Comparison of ENCODE assay signal across 8 mouse cellular contexts in the genomic region with DNA sequence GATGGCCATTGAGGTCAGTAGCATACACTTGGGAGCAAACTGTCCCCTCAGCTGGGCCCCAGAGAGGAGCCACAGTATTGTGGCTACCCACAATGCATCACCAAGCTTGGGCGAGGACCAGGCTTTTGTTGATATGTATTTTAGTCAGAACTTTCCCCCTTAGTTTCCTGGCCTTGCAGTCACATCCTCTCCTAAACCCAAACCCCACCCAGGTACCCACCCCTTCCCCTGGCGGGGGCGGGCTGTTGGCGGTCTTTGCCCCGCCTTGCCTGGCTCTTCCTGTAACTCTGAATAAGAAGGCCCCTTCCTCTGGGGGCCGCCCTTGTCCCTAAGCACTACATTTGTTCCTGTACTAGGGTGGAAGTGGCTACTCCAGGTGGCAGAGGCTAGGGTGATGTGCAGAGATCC. TPM values are rescaled to one million over a fixed set of nuclear protein-coding genes. Genes with fewer than 3 reads are reported as not detected.
A peak's percentile ranks its signal among the peaks of the same experiment; 100 is the strongest.
DNase-seq lines count a peak whose midpoint lies in the region; ATAC-seq lines count a peak whose summit lies in the region.

No protein-coding gene starts in this region.

- no peaks in the 10 kb centered on the region for H3K36me3 ChIP-seq in heart, embryonic 14.5 days (ENCODE audit: control insufficient read depth, insufficient read depth, low read length)
- no peaks in the 10 kb centered on the region for H3K36me3 ChIP-seq in limb, embryonic 15.5 days
- no peaks in the 10 kb centered on the region for H3K36me3 ChIP-seq in hindbrain, embryonic 16.5 days (ENCODE audit: control insufficient read depth, insufficient read depth, low read length)

- H3K9me3 ChIP-seq in heart, embryonic 14.5 days (ENCODE audit: control insufficient read depth, low read length) = no peaks in the 10 kb centered on the region
- no peaks in the 10 kb centered on the region for H3K9me3 ChIP-seq in limb, embryonic 15.5 days
- H3K9me3 ChIP-seq in hindbrain, embryonic 16.5 days (ENCODE audit: control insufficient read depth, low read length) = no peaks in the 10 kb centered on the region

- ATAC-seq in heart, embryonic 14.5 days (ENCODE audit: insufficient number of reproducible peaks, insufficient read depth, low FRiP score, low read depth) = peak; percentile 12; the same call in 1 of the 2 replicates
- no peak for ATAC-seq in limb, embryonic 15.5 days (ENCODE audit: insufficient number of reproducible peaks, low FRiP score, low TSS enrichment, low read depth)
- no peak for ATAC-seq in hindbrain, embryonic 16.5 days

- H3K4me2 ChIP-seq in heart, embryonic 14.5 days (ENCODE audit: low read length) = peak overlapping the region; percentile 38; the same call in 1 of the 2 replicates
- H3K4me2 ChIP-seq in limb, embryonic 15.5 days = no peak overlapping the region
- H3K4me2 ChIP-seq in hindbrain, embryonic 16.5 days (ENCODE audit: low read length) = no peak overlapping the region

- H3K4me1 ChIP-seq in heart, embryonic 14.5 days (ENCODE audit: control insufficient read depth in 2 of 2, insufficient read depth in 2 of 2, low read length in 2 of 2) = peaks cover 9 to 16% of the 10 kb centered on the region in 2 experiments; a peak in 2 of 4 replicates
- peaks cover 28% of the 10 kb centered on the region for H3K4me1 ChIP-seq in limb, embryonic 15.5 days
- peaks cover 14% of the 10 kb centered on the region; the same call in 1 of the 2 replicates for H3K4me1 ChIP-seq in hindbrain, embryonic 16.5 days (ENCODE audit: control insufficient read depth, insufficient read depth, low read depth, low read length)

- WGBS in heart, embryonic 14.5 days = 41% methylated on average over 6 of the region's 6 CpGs
- 40% methylated on average over 6 of the region's 6 CpGs for WGBS in limb, embryonic 15.5 days
- 47% methylated on average over 6 of the region's 6 CpGs for WGBS in hindbrain, embryonic 16.5 days

- DNase-seq in 3134 (ENCODE audit: extremely low read depth, insufficient read length, low spot score) = peak; percentile 78
- DNase-seq in adrenal gland, adult (ENCODE audit: inconsistent age in 2 of 2, low spot score in 1 of 2) = peak; percentile 76 to 81
- DNase-seq in natural killer cell, adult 2 months (ENCODE audit: low spot score in 2 of 2) = peak; percentile 87 to 88
- DNase-seq in right cerebral cortex, postnatal 25 days = no peak
- DNase-seq in layer of hippocampus, adult 9-10 months (ENCODE audit: low spot score) = no peak

- H3K27me3 ChIP-seq in heart, embryonic 14.5 days (ENCODE audit: control insufficient read depth, insufficient read depth, low read length) = peaks cover 35% of the 10 kb centered on the region
- peaks cover 47% of the 10 kb centered on the region for H3K27me3 ChIP-seq in limb, embryonic 15.5 days
- peaks cover 33% of the 10 kb centered on the region for H3K27me3 ChIP-seq in hindbrain, embryonic 16.5 days (replicated peaks; ENCODE audit: control insufficient read depth, insufficient read depth, low read length)

- 0 out of 4 replicates have a peak overlapping the region, but pooled peaks of 1 of the 2 experiments have one; percentile 2 for H3K4me3 ChIP-seq in heart, embryonic 14.5 days (ENCODE audit: control insufficient read depth in 1 of 2, insufficient read depth in 1 of 2, low read depth in 1 of 2, low read length in 2 of 2)
- no peak overlapping the region for H3K4me3 ChIP-seq in limb, embryonic 15.5 days
- no peak overlapping the region for H3K4me3 ChIP-seq in hindbrain, embryonic 16.5 days (ENCODE audit: low read length)

- no peak overlapping the region for H3K9ac ChIP-seq in heart, embryonic 14.5 days (ENCODE audit: low read length)
- H3K9ac ChIP-seq in limb, embryonic 15.5 days = no peak overlapping the region
- no peak overlapping the region for H3K9ac ChIP-seq in hindbrain, embryonic 16.5 days (ENCODE audit: low read depth, low read length)

- 0 out of 4 replicates have a peak overlapping the region, but pooled peaks of 1 of the 2 experiments have one; percentile 38 for H3K27ac ChIP-seq in heart, embryonic 14.5 days (replicated peaks in 1 of 2; ENCODE audit: control insufficient read depth in 1 of 2, insufficient read depth in 1 of 2, low read depth in 2 of 2, low read length in 2 of 2)
- 0 out of 2 replicates have a peak overlapping the region, but pooled peaks have one; percentile 18 for H3K27ac ChIP-seq in limb, embryonic 15.5 days
- H3K27ac ChIP-seq in hindbrain, embryonic 16.5 days (ENCODE audit: low read depth, low read length) = no peak overlapping the region

RNA-seq across cellular contexts. Expression of a gene that starts 3.7 kb away (rescaled TPM):
- polyA plus RNA-seq in heart, embryonic 14.5 days (2014; fragmentation: Nextera tagmentation; extraction: Ambion mirVana) = 2.8 TPM in 2 replicates
- 3.3 and 3.8 TPM in 2 replicates for polyA plus RNA-seq in limb, embryonic 15.5 days (2015; fragmentation: Nextera tagmentation; extraction: Ambion mirVana)
- polyA plus RNA-seq in hindbrain, embryonic 16.5 days (2015; fragmentation: Nextera tagmentation; extraction: Ambion mirVana) = 3.2 and 3.3 TPM in 2 replicates

RNA-seq across cellular contexts. Expression of a gene that starts 18.6 kb away (rescaled TPM):
- polyA plus RNA-seq in heart, embryonic 14.5 days (2014; fragmentation: Nextera tagmentation; extraction: Ambion mirVana) = 0.23 TPM in 1 of 2 replicates, not detected in the other
- polyA plus RNA-seq in limb, embryonic 15.5 days (2015; fragmentation: Nextera tagmentation; extraction: Ambion mirVana) = 150 and 151 TPM in 2 replicates
- 0.31 and 0.32 TPM in 2 replicates for polyA plus RNA-seq in hindbrain, embryonic 16.5 days (2015; fragmentation: Nextera tagmentation; extraction: Ambion mirVana)

RNA-seq across cellular contexts. Expression of a gene that starts 21.0 kb away (rescaled TPM):
- polyA plus RNA-seq in heart, embryonic 14.5 days (2014; fragmentation: Nextera tagmentation; extraction: Ambion mirVana) = 0.34 TPM in 1 of 2 replicates, not detected in the other
- 23.4 and 24.1 TPM in 2 replicates for polyA plus RNA-seq in limb, embryonic 15.5 days (2015; fragmentation: Nextera tagmentation; extraction: Ambion mirVana)
- polyA plus RNA-seq in hindbrain, embryonic 16.5 days (2015; fragmentation: Nextera tagmentation; extraction: Ambion mirVana) = 0.49 and 0.80 TPM in 2 replicates

RNA-seq across cellular contexts. Expression of a gene that starts 25.5 kb away (rescaled TPM):
- polyA plus RNA-seq in heart, embryonic 14.5 days (2014; fragmentation: Nextera tagmentation; extraction: Ambion mirVana) = 51.8 and 65.6 TPM in 2 replicates
- 69.4 and 70.0 TPM in 2 replicates for polyA plus RNA-seq in limb, embryonic 15.5 days (2015; fragmentation: Nextera tagmentation; extraction: Ambion mirVana)
- 82.8 and 95.8 TPM in 2 replicates for polyA plus RNA-seq in hindbrain, embryonic 16.5 days (2015; fragmentation: Nextera tagmentation; extraction: Ambion mirVana)

RNA-seq across cellular contexts. Expression of a gene that starts 35.7 kb away (rescaled TPM):
- 0.27 and 0.66 TPM in 2 replicates for polyA plus RNA-seq in heart, embryonic 14.5 days (2014; fragmentation: Nextera tagmentation; extraction: Ambion mirVana)
- 9.9 and 12.1 TPM in 2 replicates for polyA plus RNA-seq in limb, embryonic 15.5 days (2015; fragmentation: Nextera tagmentation; extraction: Ambion mirVana)
- 53.3 and 55.0 TPM in 2 replicates for polyA plus RNA-seq in hindbrain, embryonic 16.5 days (2015; fragmentation: Nextera tagmentation; extraction: Ambion mirVana)

Comparison
In these comparisons a context has a peak if more than half of its experiments do, and no peak if none do; other contexts are left out.
1. DNase-seq: peak in 3134 (single experiment), adrenal gland, adult (2 of 2) and natural killer cell, adult 2 months (2 of 2); none in right cerebral cortex, postnatal 25 days (single experiment) and layer of hippocampus, adult 9-10 months (single experiment).
2. RNA of a gene that starts 18.6 kb away (polyA plus RNA-seq): 150 to 151 TPM in limb, embryonic 15.5 days; 0.31 to 0.32 TPM in hindbrain, embryonic 16.5 days and 0.23 TPM in heart, embryonic 14.5 days; every median in the first group is over 100 times any median in the second.
3. RNA of a gene that starts 21.0 kb away (polyA plus RNA-seq): 23.4 to 24.1 TPM in limb, embryonic 15.5 days; 0.49 to 0.80 TPM in hindbrain, embryonic 16.5 days and 0.34 TPM in heart, embryonic 14.5 days; every median in the first group is over 10 times any median in the second.